Mouse (Mus musculus): ENCODE data around the gene Mtrr.

Gene Mtrr

DNA sequence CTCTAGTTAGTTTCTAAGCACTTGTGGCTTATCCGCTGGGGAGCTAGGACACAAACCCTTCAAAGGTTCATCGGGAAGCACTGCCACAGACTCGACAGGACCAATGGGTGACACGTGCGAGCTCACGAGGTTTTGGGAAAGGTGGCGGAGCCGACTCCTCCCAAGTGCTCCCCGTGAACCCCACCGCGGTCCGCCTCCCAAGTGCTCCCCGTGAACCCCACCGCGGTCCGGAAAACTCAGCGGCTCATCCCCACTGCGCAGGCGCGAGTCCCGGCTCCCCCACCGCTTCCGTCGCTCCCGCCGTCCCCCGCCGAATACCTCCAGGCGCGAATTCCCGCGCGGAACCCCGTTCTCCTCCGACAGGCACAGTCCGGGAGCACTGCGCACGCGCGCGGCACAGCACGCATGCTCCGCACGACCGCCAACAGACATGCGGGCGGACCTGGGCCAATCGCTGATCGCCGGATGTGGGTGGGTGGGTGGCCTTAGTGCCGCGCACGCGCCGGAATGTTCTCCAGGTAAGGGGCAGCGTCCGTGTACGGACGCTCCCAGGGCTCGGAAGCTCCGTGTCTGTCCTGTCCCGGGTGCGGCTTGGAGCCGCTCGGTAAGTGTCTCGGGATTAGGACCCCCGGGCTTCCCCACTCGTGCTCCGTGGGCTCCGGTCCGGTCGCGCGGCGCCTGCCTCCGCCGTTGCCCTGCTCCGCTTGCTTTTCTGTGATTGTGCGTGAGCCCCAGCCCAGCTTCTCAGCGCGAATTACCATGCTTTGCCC, at the start of gene Mtrr, which contains the start of gene Fastkd3:
Gene Mtrr (minus strand): TSS at position 403 of the 770 bp plus-strand sequence.
Gene Fastkd3 (plus strand): TSS at position 488 of the 770 bp plus-strand sequence.
- DNase-seq (ENCODE audit: low spot score in 2 of 2): peak; percentile 97 to 99

DNA sequence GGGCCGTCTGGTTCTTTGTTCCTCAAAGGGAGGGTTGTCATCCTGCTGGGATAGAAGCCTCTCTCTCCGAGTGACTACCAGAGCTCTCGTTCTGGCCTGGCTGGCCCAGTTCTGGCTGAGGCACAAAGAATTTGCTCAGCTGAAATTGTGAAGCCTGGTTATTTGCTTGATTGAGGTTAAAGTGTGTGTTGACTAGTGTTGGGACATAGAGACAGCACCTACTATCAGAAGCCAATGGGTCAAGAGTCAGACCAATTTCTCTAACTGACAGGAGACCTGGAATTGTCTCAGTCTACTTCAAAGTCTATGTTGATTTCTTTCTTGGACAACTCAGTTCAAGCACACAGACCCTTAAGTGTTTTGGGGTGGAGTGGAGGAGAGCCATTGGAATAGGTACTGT, 45.1 kb upstream of the Mtrr start:
- DNase-seq (ENCODE audit: low spot score in 2 of 2): no peak

DNA sequence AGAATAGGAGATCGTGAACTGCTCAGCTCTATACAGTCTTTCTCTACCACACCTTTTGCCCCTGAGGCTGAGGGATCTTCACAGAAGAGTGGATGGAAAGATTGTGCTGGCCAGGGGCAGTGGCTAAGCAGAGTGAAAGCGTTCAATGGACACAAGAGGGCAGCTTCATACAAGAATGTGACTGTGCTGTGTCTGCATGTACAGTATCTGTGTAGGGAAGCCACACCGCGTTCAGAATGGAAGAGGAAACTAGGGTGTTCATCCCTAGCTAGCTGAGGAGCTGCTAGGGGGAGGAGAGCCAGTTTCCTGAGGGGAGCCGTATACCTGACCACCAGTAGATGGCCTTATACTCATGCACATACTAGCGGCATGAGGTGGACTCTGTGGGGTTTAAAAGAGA, 40.8 kb upstream of the Mtrr start:
- no peak for DNase-seq (ENCODE audit: low spot score in 2 of 2)

DNA sequence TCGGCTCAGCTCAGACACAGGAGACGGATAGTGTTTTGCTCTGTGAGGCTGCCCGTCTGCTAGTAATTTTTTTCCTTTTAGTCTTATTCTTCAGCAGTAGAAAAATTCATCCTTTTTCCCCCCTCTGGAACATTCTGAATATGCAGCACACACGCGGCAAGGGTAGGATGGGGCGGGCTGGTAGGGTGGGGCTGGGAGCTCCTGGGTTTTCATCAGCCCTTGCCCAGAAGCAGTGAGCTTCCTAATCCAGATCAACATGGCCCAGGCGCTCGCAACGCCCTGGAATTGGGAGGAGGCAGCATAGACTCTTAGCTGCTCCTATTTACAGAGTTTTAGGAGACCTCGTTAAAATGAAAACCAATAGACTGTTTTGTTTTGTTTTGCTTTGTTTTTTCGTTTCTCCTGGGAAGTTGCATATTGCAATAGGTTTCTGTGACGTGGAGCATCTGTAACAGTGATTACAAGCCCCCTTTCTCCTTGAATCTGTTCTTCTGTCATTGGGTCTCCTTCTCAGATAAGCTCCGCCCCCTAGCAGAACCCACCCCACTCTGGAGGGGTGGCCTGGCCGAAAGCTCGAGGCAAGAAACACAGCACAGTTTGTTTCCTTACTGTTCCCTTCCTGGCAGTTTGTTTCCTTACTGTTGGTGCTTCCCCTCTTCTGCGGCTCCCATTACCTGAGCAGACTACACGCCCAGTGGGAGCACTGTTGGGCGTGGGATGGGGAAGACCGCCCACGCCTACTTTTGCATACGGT, 25.9 kb upstream of the Mtrr start:
- DNase-seq (ENCODE audit: low spot score in 2 of 2): no peak

DNA sequence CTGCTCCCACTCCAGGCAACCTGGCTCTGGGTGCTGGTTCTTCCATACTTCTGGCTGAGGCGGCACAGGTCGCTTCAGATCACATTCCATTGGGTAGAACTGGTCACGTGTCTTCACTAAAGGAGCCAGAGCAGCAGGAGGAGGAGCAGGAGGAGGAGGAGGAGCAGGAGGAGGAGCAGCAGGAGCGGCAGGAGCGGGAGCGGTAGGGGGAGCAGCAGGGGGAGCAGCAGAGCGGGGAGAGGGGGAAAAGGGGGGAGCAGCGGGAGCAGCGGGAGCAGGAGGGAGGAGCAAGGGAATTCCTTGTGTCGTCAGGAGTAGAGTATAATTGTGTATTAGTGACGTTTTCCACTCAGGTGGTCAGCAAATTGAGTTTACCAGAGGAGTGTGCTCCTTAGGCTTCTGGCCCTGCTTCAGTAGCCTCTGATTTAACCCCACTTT, 23.8 kb upstream of the Mtrr start:
- DNase-seq (ENCODE audit: low spot score in 2 of 2): no peak

DNA sequence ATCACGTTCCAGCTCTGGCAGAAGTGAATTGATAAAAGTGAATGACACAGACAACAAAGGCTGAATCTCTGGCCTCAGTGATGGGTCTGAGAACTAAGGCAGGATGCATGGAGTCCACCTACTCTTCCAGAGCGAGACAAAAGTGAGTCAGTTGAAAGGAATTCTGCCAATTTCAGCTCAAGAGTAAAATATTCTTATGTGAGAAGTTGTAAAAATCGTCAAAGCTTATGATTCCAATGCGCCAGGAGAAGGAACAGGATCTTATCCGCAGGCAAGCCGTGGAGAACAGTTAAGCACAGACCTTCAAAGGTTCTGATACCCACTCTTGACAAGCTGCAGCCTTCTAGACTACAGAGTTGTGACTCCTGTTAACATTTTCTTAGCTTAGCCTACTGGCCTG, 21.1 kb upstream of the Mtrr start:
- peak in 1 of 2 experiments; percentile 60 for DNase-seq (ENCODE audit: low spot score in 2 of 2)

DNA sequence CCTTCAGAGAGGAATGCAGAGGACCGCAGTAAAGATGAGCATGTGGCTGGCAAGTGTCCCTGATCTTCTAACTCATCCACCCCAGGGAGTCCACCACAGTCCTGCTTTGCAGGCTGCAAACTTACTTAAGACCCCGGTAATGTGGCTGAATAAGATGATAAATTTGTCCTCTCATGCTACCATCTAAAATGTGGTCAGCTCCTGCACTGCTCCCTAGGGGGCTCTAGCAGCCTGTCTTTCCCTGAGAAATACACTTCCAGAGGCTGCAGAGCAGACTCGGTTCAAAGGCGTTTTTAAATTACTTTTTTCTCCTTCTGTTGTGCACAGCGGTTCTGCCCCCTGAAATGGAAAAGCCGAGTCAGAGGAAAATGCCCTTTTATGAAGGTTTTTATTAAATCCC, 19.2 kb upstream of the Mtrr start:
- peak in 1 of 2 experiments; percentile 63 for DNase-seq (ENCODE audit: low spot score in 2 of 2)

DNA sequence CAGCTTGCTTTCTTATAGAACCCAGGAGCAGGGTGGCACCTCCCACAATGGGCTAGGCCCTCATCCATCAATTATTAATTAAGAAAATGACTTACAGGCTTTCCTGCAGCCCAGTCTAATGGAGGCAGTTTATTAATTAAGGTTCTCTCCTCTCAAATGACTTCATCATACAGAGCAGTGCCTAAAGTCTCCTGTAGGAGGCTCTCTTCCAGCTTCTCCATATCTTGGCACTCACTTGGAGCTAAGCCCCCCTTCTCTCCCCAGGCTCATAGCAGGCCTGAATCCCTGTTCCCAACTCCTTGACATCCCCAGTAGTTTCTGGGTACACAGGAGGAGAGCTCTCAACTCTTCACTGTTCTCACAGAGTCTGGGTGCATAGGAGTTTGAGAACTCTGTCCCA, 17.0 kb upstream of the Mtrr start:
- DNase-seq (ENCODE audit: low spot score in 2 of 2): no peak

DNA sequence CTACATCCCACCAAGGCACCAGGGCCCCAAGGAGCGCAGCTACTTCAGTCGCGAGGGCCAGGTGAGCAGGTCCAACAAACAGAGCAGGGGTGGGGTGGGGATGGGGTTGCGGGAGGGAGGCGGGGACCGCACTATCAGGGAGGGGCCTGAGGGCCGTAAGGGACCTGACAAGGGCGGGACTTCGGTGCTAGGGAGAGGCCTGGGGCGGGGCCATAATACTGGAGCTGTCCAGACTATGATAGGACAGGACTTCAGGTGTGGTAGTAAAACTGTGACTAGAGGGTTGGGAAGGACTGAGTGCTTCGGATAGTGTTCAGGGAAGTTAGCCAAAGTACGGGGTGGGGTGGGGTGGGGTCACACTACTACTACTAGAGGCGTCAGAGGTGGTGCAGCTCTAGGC, 15.7 kb upstream of the Mtrr start:
- no peak for DNase-seq (ENCODE audit: low spot score in 2 of 2)

DNA sequence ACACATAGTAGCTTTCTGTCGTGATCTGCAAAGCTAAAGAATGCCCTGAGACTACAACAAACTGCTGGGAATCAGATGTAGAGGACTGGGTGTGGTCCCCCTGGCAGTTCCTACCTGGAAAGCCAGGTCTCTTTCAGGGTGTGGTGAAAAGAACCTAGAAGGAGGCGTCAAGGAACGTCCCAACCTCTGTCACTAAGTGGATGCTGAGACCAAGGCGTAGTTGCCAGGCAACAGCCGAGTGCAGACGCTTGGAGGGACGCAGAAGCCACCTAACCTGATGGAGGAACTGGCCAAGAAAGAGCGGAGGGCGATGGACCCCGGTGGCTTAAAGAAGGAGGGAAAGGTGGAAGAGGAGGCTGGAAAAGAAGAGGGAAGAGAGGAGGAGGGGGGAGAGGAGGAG, 15.2 kb upstream of the Mtrr start, which contains the start of gene 1700001L19Rik:
Gene 1700001L19Rik (plus strand): TSS at position 223 of the 400 bp plus-strand sequence.
- DNase-seq (ENCODE audit: low spot score in 2 of 2): no peak

DNA sequence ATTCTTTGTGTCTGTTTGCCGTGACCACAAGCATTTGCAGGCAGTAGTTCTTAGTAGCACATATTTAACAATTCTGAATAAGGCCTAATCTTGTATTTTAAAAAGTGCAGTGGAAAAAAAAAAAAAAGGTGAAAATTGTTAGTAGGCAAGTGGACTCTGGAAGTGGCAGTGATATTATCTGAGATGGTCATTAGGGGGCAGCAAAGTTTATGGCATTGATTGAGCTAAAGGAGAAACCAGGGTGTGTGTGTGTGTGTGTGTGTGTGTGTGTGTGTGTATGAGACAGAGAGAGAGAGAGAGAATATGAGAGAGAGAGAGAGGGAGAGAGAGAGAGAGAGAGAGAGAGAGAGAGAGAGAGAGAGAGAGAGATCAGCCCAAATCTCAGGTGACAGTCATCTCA, 11.8 kb upstream of the Mtrr start:
- no peak for DNase-seq (ENCODE audit: low spot score in 2 of 2)

DNA sequence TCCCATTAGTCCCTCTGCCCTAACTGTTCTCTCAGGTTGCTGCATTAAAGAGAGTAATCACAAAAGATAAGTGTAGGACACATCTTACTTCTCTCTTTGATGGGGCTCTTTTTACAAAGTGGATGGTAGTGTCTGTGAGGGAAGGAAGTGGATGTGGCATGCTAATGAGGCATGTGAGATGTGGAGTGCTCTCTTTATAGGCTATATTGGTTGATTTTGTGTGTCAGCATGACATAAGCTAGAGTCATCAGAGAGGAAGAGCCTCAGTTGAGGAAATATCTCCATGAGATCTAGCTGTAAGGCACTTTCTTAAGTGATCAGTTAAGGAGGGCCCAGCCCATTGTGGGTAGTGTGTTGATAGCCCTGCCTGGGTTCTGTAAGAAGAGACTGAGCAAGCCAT, 6.4 kb upstream of the Mtrr start:
- no peak for DNase-seq (ENCODE audit: low spot score in 2 of 2)

DNA sequence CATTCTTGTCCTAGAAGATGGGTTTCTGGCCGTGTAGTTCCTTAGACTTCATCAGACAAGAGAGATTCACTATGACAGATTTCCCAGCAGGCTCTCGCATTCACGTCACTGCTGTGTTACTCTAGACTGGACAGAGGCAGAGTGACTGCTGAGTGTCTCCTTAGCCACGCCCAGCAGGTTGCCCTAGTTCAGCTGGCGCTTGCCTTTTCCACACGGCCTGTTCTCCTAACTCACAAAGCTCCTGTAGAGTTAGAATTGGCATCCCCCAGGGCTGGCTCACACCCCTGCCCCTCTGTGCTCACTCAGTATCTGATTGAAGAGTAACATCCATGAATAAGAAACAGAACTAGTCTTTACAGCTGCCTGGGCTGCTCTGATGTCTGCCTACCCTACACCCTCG, 3.5 kb upstream of the Mtrr start:
- no peak for DNase-seq (ENCODE audit: low spot score in 2 of 2)

DNA sequence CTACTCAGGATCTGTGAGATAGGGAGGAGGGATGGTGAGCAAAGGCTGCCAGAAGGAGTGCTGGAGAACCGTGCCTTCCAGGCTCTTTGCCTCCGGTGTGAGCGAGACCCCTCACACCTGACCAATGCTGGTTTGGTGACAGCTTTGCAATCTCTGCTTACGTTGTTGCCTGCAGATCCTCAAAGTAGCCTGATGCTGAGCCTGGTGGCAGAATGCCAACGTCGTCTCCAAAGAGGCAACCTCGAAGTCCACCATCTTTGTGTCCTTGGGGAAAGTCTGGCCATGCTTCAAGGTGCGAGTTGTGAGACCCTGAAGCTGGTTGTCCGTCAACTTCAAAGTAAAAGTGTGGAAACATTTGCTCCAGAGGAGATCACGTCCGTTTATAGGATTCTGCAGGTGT, 2.0 kb upstream of the Mtrr start:
- no peak for DNase-seq (ENCODE audit: low spot score in 2 of 2)

DNA sequence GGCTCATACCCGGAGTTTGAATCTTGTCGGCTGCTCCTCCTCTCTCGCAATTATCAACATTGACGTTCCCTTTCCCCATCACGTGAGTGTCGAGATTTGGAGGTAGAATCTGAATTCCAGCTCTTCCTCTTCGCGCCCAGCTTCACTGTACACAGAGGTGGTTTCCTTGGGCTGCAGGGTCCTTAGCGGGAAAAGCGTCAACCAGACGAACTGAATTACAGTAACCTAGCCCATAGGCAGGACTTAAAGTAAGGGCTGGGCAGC, 500 bp upstream of the Mtrr start:
- DNase-seq (ENCODE audit: low spot score in 2 of 2): no peak

DNA sequence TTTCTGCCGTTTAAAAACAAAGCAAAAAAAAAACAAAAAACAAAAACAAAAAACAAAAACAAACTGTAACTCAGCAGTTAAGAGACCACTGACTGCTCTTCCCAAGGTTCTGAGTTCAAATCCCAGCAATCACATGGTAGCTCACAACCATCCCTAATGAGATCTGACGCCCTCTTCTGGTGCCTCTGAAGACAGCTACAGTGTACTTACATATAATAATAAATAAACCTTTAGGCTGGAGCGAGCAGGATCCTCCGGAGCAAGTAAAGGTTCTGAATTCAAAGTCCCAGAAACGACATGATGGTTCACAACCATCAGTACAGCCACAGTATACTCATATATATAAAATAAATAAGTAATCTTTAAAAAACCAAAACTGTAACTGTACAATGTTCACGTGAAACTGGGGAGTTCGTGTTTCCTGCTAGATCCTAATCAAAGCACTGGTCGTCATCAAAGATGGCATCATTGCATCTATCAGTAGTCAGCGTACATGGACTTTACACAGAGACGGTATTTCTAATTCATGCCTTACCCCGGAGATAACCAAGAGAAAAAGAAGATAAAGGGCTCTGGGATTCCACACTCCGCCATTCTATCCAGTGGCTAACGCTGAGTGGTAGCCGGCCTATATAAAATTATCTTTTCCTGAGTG, 736 bp downstream of the Mtrr start:
- DNase-seq (ENCODE audit: low spot score in 2 of 2): no peak

DNA sequence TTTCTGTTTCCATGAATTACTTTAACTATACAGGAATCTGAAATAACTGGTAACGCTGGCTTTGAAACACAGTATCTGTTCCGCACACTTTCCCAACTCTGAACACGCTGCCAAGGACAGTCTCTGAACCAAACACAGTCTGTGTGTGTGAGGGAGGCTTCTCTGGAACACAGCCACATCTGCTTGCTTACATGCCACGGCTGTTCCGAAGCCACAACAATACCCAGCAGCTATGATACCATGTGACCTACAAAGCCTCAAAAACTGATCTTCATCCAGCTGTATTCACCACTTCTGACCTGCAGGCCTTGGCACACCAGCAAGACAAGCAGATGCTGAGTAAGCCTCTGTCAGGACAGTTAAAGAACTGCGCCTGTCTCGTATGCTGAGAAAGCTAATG, 4.0 kb downstream of the Mtrr start:
- DNase-seq (ENCODE audit: low spot score in 2 of 2): peak in 1 of 2 experiments; percentile 35

DNA sequence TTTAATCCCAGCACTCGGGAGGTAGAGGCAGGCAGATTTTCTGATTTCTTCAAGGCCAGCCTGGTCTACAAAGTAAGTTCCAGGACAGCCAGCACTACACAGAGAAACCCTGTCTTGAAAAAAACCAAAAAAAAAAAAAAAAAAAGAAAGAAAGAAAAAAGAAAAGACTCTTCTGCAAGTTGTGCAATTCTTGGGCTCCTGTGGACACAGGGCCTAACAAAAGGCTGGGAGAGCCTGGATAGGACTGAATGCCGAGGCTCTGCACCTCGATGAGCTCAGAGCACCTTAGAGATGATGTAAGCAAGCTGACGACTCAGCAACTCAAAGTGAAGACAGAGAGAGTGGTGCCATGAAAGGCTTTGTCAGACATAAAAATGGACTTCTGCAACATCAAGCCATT, 7.6 kb downstream of the Mtrr start:
- DNase-seq (ENCODE audit: low spot score in 2 of 2): no peak

DNA sequence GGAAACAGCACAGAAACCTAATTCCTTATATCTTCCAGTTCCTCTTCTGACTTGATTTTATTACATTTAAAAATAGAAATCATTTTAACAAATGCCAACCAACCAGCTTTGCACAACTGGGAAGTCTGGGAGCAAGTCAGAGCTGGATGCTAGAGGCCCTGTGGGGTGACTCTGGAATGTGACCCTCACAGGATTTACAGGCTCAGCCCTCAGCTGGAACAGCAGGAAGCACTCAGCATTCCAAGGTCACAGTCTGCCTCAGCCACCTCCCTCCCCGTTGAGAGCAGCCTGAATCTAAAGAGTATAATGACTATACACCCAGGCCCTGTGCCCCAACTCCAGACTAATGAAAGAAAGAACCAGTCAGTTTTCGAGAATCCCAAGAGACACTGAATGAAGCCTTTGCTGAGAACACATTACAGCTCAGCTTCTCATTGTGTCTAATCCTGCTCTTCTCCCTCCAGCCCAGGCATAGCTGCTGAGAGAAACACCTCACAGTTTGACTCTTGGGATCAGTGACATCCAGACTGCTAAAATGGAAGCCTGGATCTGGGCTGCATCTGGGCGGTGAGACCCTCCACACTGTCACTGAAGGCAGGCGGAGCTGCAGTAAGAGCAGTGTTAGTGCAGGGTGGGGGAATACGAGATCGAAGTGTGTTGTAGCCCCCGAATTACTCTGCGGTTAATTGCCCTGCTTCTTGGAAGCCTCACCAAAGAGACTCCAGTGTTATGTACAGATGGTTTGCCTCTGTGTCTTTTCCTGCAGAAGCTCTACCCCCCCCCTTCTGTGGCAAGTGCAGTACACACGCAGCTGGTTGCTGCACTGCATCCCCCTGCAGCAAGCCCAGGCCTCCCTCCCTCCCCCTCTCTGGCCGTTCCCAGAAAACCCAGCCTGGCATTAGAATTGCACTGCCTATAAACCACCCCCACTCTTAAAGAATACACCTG, 8.7 kb downstream of the Mtrr start:
- no peak for DNase-seq (ENCODE audit: low spot score in 2 of 2)

DNA sequence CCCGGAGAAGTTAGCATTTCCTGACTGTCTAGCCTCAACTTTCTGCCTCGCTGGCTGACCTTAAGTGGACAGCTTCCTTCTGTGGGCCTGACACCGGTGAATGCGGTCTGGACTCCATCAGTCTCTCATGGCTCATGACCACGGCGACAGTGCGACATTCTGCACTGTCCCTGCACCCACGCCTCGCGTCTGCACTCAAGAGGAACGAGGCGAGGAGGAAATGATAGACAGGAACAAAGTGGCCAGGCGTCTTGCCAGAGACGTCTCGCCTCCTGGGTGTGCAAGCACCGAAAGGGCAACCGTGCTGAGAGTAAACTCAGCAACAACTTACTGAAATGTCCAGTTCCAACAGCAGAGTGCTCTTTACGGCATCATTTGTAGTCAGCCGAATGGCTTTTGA, 9.7 kb downstream of the Mtrr start:
- DNase-seq (ENCODE audit: low spot score in 2 of 2): no peak

DNA sequence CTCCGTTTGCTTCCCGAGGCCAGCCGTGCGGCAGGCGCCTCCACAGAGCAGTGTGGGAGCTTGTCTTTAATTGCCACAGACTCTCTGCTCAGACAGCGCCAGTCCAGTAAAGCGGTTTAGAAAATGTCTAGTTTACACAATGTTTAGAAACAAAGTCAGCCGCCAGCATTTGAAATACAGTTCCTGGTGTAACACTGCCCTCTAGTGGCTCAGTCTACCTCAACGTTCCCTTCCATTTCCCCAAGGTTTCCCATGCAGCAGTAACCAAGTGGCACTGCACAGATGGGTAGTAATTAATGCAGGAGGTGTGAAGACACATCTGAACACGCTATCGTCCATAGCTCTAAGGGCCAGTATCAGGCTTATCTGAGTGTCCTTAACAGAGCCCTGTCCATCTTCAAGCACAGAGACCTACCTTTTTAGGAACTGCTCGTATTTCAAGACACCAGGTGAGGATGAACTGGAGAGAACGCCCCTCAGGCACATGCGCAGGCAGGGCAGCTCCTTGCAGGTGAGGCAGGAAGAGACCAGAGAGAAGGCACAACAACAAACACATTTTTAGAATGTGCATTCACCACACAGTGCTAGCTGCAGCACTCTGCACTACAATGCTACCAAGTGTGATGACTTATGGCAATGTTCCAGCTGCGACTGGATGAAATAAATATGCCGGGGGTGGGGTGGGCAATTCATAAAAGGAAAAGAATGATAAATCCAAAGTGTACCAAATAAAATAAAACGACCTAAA, 12.2 kb downstream of the Mtrr start:
- DNase-seq (ENCODE audit: low spot score in 2 of 2): peak; percentile 70 to 83

Data from frontal cortex, postnatal 36 days (tissue).